Mouse (Mus musculus) CH12.LX (cell line): ENCODE results near the gene Nupr1. TPM values are rescaled to one million over a fixed set of nuclear protein-coding genes. Genes with fewer than 3 reads are reported as not detected.

Experiments
- DNase-seq: peaks from one replicate; pipeline ENCODE4 v3.0.0-alpha.2; 2013; ENCODE audit errors: extremely low read depth
- H3K27ac ChIP-seq: 2 replicates; pipeline ENCODE4 v1.5.1; 2012; ENCODE audit warnings: low read depth, mild to moderate bottlenecking, control low read depth, moderate library complexity; ENCODE audit not compliant: insufficient read depth
- H3K27me3 ChIP-seq: replicated peaks from 2 replicates; pipeline ENCODE3; 2012; ENCODE audit warnings: inconsistent platforms
- H3K36me3 ChIP-seq, 2 experiments: replicated peaks in 1 of 2; 2 replicates each; pipeline versions ENCODE3 to v1.6.1; 2012; ENCODE audit warnings: inconsistent platforms in 1 of 2, low read length in 1 of 2, mild to moderate bottlenecking in 1 of 2, mixed read lengths in 1 of 2, moderate library complexity in 1 of 2; ENCODE audit not compliant: control insufficient read depth in 1 of 2, insufficient read depth in 1 of 2
- H3K4me1 ChIP-seq, 2 experiments: 2 replicates each; pipeline ENCODE4 v1.6.1; 2012; ENCODE audit warnings: inconsistent platforms in 1 of 2, moderate library complexity in 1 of 2; ENCODE audit not compliant: insufficient read depth in 2 of 2, control insufficient read depth in 1 of 2
- H3K4me2 ChIP-seq: 2 replicates; pipeline ENCODE4 v1.6.1; 2012; ENCODE audit warnings: low read depth, mild to moderate bottlenecking, control low read depth; ENCODE audit not compliant: poor library complexity, insufficient read depth, severe bottlenecking
- H3K4me3 ChIP-seq, 3 experiments: fragments of 150-350 bp in 1 of 3; sonication (generic) in 1 of 3; replicated peaks in 1 of 3; 2 replicates each; pipeline versions ENCODE3 to v1.5.1; 2011 to 2012; ENCODE audit warnings: low read depth in 2 of 3, low read length in 2 of 3, mild to moderate bottlenecking in 2 of 3, moderate library complexity in 2 of 3, control low read depth in 1 of 3, improper control_type of control experiment in 1 of 3, inconsistent platforms in 1 of 3, mixed read lengths in 1 of 3; ENCODE audit not compliant: poor library complexity in 1 of 3
- H3K79me2 ChIP-seq: replicated peaks from 2 replicates; pipeline ENCODE4 v1.6.1; 2012; ENCODE audit warnings: mild to moderate bottlenecking, moderate library complexity; ENCODE audit not compliant: control insufficient read depth, poor library complexity, insufficient read depth, severe bottlenecking; ENCODE audit errors: extremely low read depth
- H3K9ac ChIP-seq: 2 replicates; pipeline ENCODE4 v1.6.1; 2012; ENCODE audit warnings: low read depth, mild to moderate bottlenecking, control low read depth, moderate library complexity; ENCODE audit not compliant: insufficient read depth
- H3K9me3 ChIP-seq: replicated peaks from 2 replicates; pipeline ENCODE3; 2012; ENCODE audit warnings: low read length, inconsistent platforms, mixed read lengths
- BHLHE40 ChIP-seq: IDR thresholded peaks from 2 replicates; pipeline ENCODE4 v1.6.1; 2011; ENCODE audit warnings: mild to moderate bottlenecking, low read depth, low read length, improper control_type of control experiment
- CHD2 ChIP-seq: IDR thresholded peaks from 2 replicates; pipeline ENCODE4 v1.6.1; 2011; ENCODE audit warnings: low read length, improper control_type of control experiment
- CTCF ChIP-seq, 2 experiments: IDR thresholded peaks in 1 of 2; conservative IDR thresholded peaks in 1 of 2; 2 replicates each; pipeline ENCODE4 v1.5.1; 2011 to 2012; ENCODE audit warnings: low read depth in 2 of 2, low read length in 2 of 2, improper control_type of control experiment in 1 of 2, inconsistent platforms in 1 of 2, mild to moderate bottlenecking in 1 of 2, moderate library complexity in 1 of 2
- E2F4 ChIP-seq: IDR thresholded peaks from 2 replicates; pipeline ENCODE4 v1.6.1; 2011; ENCODE audit warnings: low read depth, low read length, improper control_type of control experiment; ENCODE audit not compliant: insufficient replicate concordance
- ELF1 ChIP-seq: IDR thresholded peaks from 2 replicates; pipeline ENCODE4 v1.6.1; 2014; ENCODE audit warnings: low read depth, mild to moderate bottlenecking, inconsistent platforms, low read length, improper control_type of control experiment
- EP300 ChIP-seq: IDR thresholded peaks from 2 replicates; pipeline ENCODE4 v1.6.1; 2011; ENCODE audit warnings: low read length, improper control_type of control experiment
- GABPA ChIP-seq: IDR thresholded peaks from 2 replicates; pipeline ENCODE4 v1.6.1; 2012; ENCODE audit warnings: low read depth, low read length, improper control_type of control experiment, inconsistent platforms; ENCODE audit not compliant: insufficient replicate concordance
- IRF4 ChIP-seq: IDR thresholded peaks from 2 replicates; pipeline ENCODE4 v1.6.1; 2014; ENCODE audit warnings: low read depth, mild to moderate bottlenecking, inconsistent platforms, low read length, improper control_type of control experiment
- JUN ChIP-seq: IDR thresholded peaks from 2 replicates; pipeline ENCODE4 v1.6.1; 2011; ENCODE audit warnings: low read depth, mild to moderate bottlenecking, low read length, improper control_type of control experiment, moderate library complexity; ENCODE audit not compliant: insufficient read depth
- KAT2A ChIP-seq: IDR thresholded peaks from 2 replicates; pipeline ENCODE4 v1.6.1; 2012; ENCODE audit warnings: low read length, improper control_type of control experiment, inconsistent platforms; ENCODE audit not compliant: insufficient replicate concordance
- MAFK ChIP-seq: IDR thresholded peaks from 2 replicates; pipeline ENCODE4 v1.6.1; 2011; ENCODE audit warnings: low read length, improper control_type of control experiment; ENCODE audit not compliant: insufficient replicate concordance
- MXI1 ChIP-seq: IDR thresholded peaks from 2 replicates; pipeline ENCODE4 v1.6.1; 2011; ENCODE audit warnings: mild to moderate bottlenecking, low read depth, low read length, improper control_type of control experiment
- MYC ChIP-seq: IDR thresholded peaks from 2 replicates; pipeline ENCODE4 v1.6.1; 2011; ENCODE audit warnings: low read depth, mild to moderate bottlenecking, improper control_type of control experiment, low read length
- NRF1 ChIP-seq: IDR thresholded peaks from 2 replicates; pipeline ENCODE4 v1.6.1; 2014; ENCODE audit warnings: low read depth, mild to moderate bottlenecking, inconsistent platforms, low read length, improper control_type of control experiment, moderate library complexity
- POLR2AphosphoS2 ChIP-seq: IDR thresholded peaks from 2 replicates; pipeline ENCODE4 v1.6.1; 2011; ENCODE audit warnings: low read depth, low read length, improper control_type of control experiment
- RAD21 ChIP-seq: IDR thresholded peaks from 2 replicates; pipeline ENCODE4 v1.6.1; 2011; ENCODE audit warnings: low read depth, mild to moderate bottlenecking, low read length, improper control_type of control experiment, moderate library complexity
- SIN3A ChIP-seq: IDR thresholded peaks from 2 replicates; pipeline ENCODE4 v1.6.1; 2012; ENCODE audit warnings: low read length, improper control_type of control experiment, inconsistent platforms
- SMC3 ChIP-seq: IDR thresholded peaks from 2 replicates; pipeline ENCODE4 v1.6.1; 2011; ENCODE audit warnings: low read depth, low read length, improper control_type of control experiment
- UBTF ChIP-seq: IDR thresholded peaks from 2 replicates; pipeline ENCODE4 v1.6.1; 2012; ENCODE audit warnings: low read depth, mild to moderate bottlenecking, inconsistent platforms, low read length, improper control_type of control experiment, moderate library complexity
- USF1 ChIP-seq: IDR thresholded peaks from 2 replicates; pipeline ENCODE4 v1.6.1; 2014; ENCODE audit warnings: low read depth, mild to moderate bottlenecking, inconsistent platforms, low read length, improper control_type of control experiment
- USF2 ChIP-seq: conservative IDR thresholded peaks from 2 replicates; pipeline ENCODE4 v1.6.1; 2011; ENCODE audit warnings: low read depth, low read length, improper control_type of control experiment
- ZC3H11A ChIP-seq: IDR thresholded peaks from 2 replicates; pipeline ENCODE4 v1.6.1; 2012; ENCODE audit warnings: low read depth, mild to moderate bottlenecking, inconsistent platforms, low read length, improper control_type of control experiment
- ZNF384 ChIP-seq: IDR thresholded peaks from 2 replicates; pipeline ENCODE4 v1.6.1; 2012; ENCODE audit warnings: low read depth, low read length, improper control_type of control experiment, inconsistent platforms
- dilution Hi-C: fragments of 300-500 bp; cut with MboI; formaldehyde crosslinking; loops from 2 replicates; pipeline ENCODE4 v1.14.3; 2020; ENCODE audit warnings: low sequenced_read_pairs; ENCODE audit not compliant: extremely low pct_unique_long_range_greater_than_20kb, extremely low pct_ligation_motif_present
- in situ Hi-C: fragments of 300-500 bp; cut with MboI; formaldehyde crosslinking; loops from 3 replicates; pipeline ENCODE4 v1.14.3; 2019; ENCODE audit warnings: low sequenced_read_pairs, low pct_ligation_motif_present, low pct_unique_long_range_greater_than_20kb, mixed read lengths
- polyA plus RNA-seq: library from polyadenylated mRNA; unstranded; fragments of >175 nt; gene quantifications from 2 replicates; pipeline ENCODE4 v1.2.1, GENCODE M21; 2012; ENCODE audit warnings: low read depth; ENCODE audit not compliant: insufficient read length
- total RNA-seq, 2 experiments: library from RNA; depleted of rRNA; stranded (reverse); fragments of 300-350 nt in 1 of 2; fragments of >200 nt in 1 of 2; gene quantifications; 2 replicates each; pipeline ENCODE4 v1.2.3; 2012 to 2014

Gene Nupr1
- total and polyA plus RNA-seq, 3 experiments = 6.4 to 13.9 (median 13.5) TPM

- no peak for DNase-seq
- TF ChIP-seq ELF1 (peak; percentile 58; the same call in 1 of the 2 replicates), CTCF (conservative IDR thresholded peaks at IDR 0.05 in 1 of 2, IDR thresholded peaks at IDR 0.05 in 1 of 2; ENCODE audit: low read depth in 2 of 2, low read length in 2 of 2) (peak in 1 of 2 experiments; percentile 49; a peak in 3 of 4 replicates), JUN (no peak)
- H3K4me2 ChIP-seq = no peak overlapping the region
- in situ Hi-C loops = loop anchor here (5.0 to 10.0 kb wide), 2 partner anchors 50 to 472 kb away; no protein-coding TSS in a partner anchor
- H3K36me3 ChIP-seq = no peaks in the 10 kb centered on the region
- no peak overlapping the region for H3K4me3 ChIP-seq
- H3K27me3 ChIP-seq = no peaks in the 10 kb centered on the region
- H3K4me1 ChIP-seq = peaks cover 13 to 41% of the 10 kb centered on the region in 2 experiments
- dilution Hi-C loops = no loop called here
- H3K9ac ChIP-seq = peak overlapping the region; percentile 24; the same call in 1 of the 2 replicates
- no peak overlapping the region for H3K27ac ChIP-seq
- no peaks in the 10 kb centered on the region for H3K79me2 ChIP-seq
- H3K9me3 ChIP-seq = no peaks in the 10 kb centered on the region
Observed at GRCm38 (mm10) chr7:126642545-126643243, 12.0 kb upstream of the Nupr1 start.

DNA sequence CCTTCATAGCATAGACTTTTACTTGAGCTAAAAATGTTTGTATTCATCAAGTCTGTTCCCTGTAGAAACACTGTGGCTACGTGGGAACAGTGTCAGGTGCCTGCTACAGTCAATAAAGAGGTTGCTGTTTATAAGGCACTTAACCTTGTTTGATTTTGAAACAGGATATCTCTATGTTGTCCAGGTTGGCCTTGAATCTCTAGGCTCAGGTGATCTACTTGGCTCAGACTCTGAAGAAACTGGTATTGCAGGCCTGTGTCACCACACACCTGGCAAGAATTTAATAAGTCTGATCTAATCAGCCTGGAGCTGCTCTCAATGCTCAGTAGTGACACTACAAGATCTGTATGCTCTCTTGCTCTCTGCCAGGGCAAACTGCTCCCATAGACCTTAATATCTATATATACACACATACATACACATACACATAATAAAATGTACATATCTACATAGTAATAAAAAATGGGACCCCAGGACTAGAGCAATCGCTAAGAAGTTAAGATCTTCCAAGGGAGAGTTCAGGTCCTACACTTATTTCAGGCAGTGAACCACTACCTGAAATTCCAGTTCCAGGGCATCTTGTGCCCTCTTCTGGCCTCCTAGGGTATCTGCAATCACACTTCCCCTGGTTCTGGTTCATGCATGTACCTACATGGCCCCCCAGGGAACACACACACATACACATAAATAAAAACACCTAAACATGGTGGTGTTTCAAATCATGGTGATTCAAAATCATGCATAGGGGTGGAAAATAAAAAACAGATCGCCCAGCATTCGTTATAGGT lies 6.3 kb upstream of the Nupr1 start:
- no peak for TF ChIP-seq POLR2AphosphoS2
- TF ChIP-seq MXI1 = no peak
- no peak for TF ChIP-seq EP300
- no peak for TF ChIP-seq CHD2
- TF ChIP-seq NRF1 = no peak
- no peak for TF ChIP-seq USF1
- TF ChIP-seq UBTF = no peak
- TF ChIP-seq SIN3A = no peak
- peak; percentile 80 for TF ChIP-seq ZC3H11A
- TF ChIP-seq MAFK = no peak
- peak; percentile 54 to 94 for TF ChIP-seq CTCF (conservative IDR thresholded peaks at IDR 0.05 in 1 of 2, IDR thresholded peaks at IDR 0.05 in 1 of 2; ENCODE audit: low read depth in 2 of 2, low read length in 2 of 2)
- no peak for TF ChIP-seq BHLHE40
- no peak for TF ChIP-seq MYC
- TF ChIP-seq SMC3 = peak; percentile 92
- no peak for TF ChIP-seq E2F4
- no peak for TF ChIP-seq ZNF384
- TF ChIP-seq KAT2A = no peak
- TF ChIP-seq IRF4 = no peak
- TF ChIP-seq RAD21 = peak; percentile 93
- no peak for TF ChIP-seq GABPA
- TF ChIP-seq USF2 = no peak
- Histone ChIP-seq H3K9ac (no peak overlapping the region), H3K4me1 (no peaks in the 10 kb centered on the region), H3K27ac (no peak overlapping the region), H3K27me3 (no peaks in the 10 kb centered on the region), H3K9me3 (no peaks in the 10 kb centered on the region), H3K36me3 (no peaks in the 10 kb centered on the region), H3K4me2 (no peak overlapping the region), H3K79me2 (no peaks in the 10 kb centered on the region; the same call in 1 of the 2 replicates), H3K4me3 (no peak overlapping the region)
- peak; percentile 68 for DNase-seq
- in situ Hi-C loops (no loop called here), dilution Hi-C loops (no loop called here)
